In genomic region chr4:15788791-15789190, GRCm38 (mm10) we compare ENCODE assay signal across 14 mouse cellular contexts.
"Had no signal": no experiment of that assay in that cellular context is flagged by ENCODE, and none has a peak within 500 bp of the region (broad histone marks: within the 10 kb centered on the region; RNA-seq: fewer than 3 reads in every experiment).

No protein-coding gene starts in this region.

- H3K9me3 ChIP-seq: limb, embryonic 12.5 days; liver, embryonic 13.5 days; midbrain, embryonic 13.5 days; neural tube, embryonic 15.5 days had no signal

- ATAC-seq: liver, postnatal 0 days; midbrain, embryonic 13.5 days had no signal

- H3K4me1 ChIP-seq: liver, embryonic 13.5 days; midbrain, embryonic 13.5 days; neural tube, embryonic 15.5 days had no signal

- DNase-seq: kidney, postnatal 10 days; kidney, postnatal 4 days; liver; liver, embryonic 13.5 days; liver, postnatal 0 days; right cerebral cortex, postnatal 4 days; spleen, adult 18-20 months; thymus, adult 18-20 months; thymus, postnatal 14 days had no signal

- H3K27ac ChIP-seq: left cerebral cortex, adult 2 months; limb, embryonic 12.5 days; liver, embryonic 13.5 days; midbrain, embryonic 13.5 days; neural tube, embryonic 15.5 days had no signal

- H3K27me3 ChIP-seq: limb, embryonic 12.5 days; liver, embryonic 13.5 days; midbrain, embryonic 13.5 days; neural tube, embryonic 15.5 days had no signal

- H3K36me3 ChIP-seq: limb, embryonic 12.5 days; liver, embryonic 13.5 days; midbrain, embryonic 13.5 days; neural tube, embryonic 15.5 days had no signal

- H3K4me2 ChIP-seq: limb, embryonic 12.5 days; liver, embryonic 13.5 days; midbrain, embryonic 13.5 days; neural tube, embryonic 15.5 days had no signal

- H3K4me3 ChIP-seq: left cerebral cortex, adult 2 months; limb, embryonic 12.5 days; liver, embryonic 13.5 days; midbrain, embryonic 13.5 days; myocyte; neural tube, embryonic 15.5 days had no signal

- H3K9ac ChIP-seq: limb, embryonic 12.5 days; liver, embryonic 13.5 days; liver, postnatal 0 days; midbrain, embryonic 13.5 days; neural tube, embryonic 15.5 days had no signal
